Mouse (Mus musculus) gastrocnemius, postnatal 4 days (tissue): ENCODE results near the gene Evl. TPM values are rescaled to one million over a fixed set of nuclear protein-coding genes. Genes with fewer than 3 reads are reported as not detected.

Experiments used
- DNase-seq, 2 experiments: peaks; one replicate each; pipeline ENCODE4 v3.0.0; 2021 to 2022; ENCODE audit warnings: low spot score in 2 of 2, mixed read lengths in 2 of 2
- total RNA-seq, 2 experiments: library from RNA; stranded (reverse); gene quantifications; 2 replicates each; pipeline ENCODE4 v1.2.3; 2021

Evl gene
- total RNA-seq, 2 experiments from 2014 or later = 77.1 to 80.7 TPM

DNA sequence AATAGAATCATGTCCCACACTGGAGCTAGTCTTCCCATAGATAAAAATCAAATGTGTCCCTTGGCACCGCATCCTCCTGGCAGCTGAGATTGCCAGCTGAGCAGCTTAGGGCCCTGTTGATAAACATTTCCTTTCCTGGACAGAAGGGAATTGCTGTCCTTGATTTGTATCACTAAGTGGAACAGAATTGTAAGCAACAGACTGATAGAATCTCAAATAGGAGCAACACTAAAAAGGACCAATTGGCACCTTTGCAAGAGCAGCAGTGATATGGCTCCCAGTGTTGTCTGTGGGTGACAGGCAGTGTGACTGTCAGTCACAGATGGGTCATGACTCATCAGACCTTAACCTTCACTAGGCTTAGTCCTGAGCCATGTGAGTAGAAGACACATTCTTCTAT, 29.3 kb downstream of the Evl start:
- DNase-seq = no peak

DNA sequence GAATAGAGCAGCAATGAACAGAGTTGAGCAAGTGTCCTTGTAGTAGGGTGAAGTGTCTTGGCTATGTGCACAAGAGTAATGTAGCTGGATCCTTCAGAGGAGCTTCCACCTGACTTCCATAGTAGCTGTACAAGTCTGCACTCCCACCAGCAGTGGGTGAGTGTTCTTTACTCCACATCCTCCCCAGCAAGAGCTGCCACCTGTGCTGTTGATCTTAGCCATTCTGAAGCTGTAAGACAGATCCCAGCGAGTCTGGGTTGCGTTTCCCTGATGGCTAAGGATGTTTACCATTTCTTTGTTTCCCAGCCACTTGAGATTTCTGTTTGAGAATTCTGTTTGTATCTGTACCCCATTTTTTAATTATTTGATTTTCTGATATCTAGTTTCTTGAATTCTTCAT, 35.6 kb downstream of the Evl start:
- DNase-seq = no peak

DNA sequence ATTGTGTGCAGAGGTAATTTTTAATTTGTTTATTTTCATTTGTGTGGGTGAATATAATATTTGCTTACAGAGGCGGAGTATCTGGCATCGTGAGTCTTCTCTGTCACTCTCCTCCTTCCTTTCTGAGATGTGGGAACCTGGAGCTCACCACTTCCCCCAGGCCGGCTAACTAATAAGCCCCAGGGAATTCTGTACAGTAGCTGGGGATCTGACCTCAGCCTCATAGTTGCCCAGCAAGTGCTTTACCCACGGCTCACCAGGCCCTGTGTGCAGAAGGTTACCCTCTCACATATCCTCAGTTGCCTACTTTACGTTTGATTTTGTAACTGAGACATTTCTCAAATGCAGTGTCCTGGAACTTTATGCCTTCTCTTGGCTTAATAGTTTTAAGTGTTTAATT, 37.1 kb downstream of the Evl start:
- no peak for DNase-seq

DNA sequence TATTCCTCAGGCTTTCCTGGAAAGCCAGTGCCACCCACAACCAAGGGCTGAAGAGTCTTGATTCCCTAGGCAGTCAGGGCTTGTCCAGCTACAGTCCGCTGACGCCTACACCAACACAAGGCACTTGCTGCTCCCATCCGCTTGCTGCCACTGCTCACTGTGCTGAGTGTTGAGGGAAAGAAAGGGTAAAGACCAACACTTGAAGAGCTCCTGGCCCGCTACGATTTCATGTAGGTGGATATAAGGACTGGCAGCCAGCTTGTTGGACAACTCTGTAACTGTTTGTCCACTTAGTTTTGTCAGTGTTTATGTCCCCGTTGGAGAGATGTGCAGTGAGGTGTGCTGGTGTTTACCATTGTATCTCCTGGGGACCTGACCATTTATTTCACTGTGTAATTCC, 38.3 kb downstream of the Evl start:
- DNase-seq = no peak

DNA sequence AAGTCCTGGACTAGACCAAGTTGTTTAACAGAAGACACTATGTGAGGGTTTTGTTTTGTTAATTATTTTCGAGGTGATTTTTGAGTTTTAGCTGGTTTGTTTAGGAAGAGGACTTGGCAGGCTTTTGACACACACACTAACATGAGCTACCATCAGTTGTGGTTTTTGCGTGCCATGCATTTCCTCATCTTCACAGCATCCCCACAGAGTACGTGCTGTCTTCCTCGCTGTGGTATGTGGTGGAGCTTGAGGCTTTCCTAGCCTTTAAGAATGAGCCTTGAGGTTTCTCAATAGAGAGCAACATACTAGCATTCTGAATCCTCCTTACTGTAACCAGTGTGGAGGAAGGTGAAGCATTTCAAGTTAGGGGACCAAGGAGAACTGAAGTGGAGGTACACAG, 46.3 kb downstream of the Evl start:
- DNase-seq = no peak

DNA sequence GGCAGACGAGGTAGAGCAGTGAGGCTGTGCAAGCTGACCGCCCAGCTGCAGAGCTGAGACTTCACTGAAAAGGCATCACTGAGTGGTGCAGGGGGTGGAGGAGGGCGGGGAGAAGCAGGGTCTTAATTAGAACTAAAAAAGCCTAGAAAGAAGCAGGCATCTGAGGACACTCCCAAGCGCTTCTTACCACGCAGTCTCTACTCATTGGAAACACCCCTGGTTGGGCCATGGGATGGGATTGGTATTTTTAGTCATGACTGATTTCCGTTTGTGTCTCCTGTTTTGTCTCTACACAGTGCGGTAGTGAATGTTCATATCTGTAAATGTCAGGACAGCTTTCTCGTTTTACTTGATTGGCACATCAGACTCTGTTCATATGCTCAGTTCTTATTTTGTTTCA, 46.8 kb downstream of the Evl start:
- no peak for DNase-seq

DNA sequence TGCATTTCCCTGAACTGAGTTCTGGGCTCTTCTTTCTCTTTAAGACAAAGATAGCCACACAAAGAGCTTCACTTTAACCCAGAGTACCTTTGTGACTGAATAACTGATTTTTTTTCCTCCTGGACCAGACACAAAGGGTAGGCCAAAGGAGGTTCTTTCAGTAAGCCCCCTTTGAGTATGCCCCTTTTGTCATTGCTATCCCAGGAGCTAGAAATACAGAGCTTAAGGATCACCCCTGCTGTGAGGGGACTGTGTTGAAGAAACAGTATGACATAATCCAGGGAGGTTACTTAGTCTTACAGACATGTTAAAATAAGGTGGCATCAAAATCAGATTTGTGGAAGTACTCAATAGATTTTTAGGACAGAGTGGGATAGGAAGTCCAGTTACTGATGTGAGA, 50.0 kb downstream of the Evl start:
- DNase-seq = no peak

DNA sequence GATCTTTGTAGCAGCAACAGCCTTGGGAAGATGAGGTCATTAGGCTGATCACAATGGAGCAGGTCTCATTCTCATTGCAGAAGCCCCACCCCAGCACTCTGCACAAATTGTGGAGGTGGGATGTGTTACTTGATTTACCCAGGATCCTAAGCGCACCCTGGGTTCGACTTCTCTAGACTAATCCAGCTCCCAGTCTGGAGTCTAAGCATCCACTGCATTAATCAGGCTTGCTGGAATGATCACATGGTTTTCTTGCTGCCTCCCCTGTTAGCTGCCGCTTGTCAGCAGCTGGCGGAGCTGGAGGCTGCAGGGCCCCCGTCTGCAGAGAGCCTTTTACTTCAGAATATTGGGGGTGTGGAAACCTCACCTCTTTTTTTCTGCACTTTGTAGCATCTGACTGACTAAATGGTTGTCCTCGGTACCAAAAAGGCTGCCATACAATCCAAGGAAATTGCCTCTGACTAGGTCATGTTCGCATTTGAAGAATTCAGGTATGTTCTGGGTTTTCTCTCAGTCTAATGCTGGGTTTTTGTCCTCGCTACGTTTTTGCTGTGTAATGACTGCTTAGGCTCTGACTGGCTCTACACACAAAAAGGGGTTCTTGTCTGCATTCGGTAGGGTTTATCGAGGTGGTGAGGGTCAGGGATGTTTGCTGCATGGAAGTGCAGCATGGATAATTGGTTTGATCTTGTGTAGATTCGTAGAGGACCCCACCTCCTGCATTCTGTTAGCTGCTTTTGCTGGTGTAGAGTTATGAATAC, 51.2 kb downstream of the Evl start:
- DNase-seq = no peak

DNA sequence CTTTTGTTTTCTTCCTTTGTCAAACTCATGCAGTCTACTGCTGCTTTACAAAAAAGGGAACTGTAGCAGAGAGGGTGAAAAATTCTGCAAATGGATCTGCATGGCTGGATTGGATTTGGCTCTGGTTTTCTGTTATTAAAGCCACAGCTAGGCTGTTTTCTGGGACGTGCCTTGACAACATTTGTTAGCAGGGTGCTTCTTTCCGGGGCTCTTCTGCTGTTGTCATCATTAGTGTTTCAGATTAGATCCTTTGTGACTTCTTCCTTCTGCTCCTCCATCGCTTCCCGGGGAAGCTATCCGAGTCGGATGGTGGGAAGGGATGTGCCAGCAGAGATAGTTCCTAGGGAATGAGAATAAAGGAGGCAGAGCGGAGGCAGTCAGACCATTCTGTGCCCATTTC, 51.8 kb downstream of the Evl start:
- DNase-seq = no peak

DNA sequence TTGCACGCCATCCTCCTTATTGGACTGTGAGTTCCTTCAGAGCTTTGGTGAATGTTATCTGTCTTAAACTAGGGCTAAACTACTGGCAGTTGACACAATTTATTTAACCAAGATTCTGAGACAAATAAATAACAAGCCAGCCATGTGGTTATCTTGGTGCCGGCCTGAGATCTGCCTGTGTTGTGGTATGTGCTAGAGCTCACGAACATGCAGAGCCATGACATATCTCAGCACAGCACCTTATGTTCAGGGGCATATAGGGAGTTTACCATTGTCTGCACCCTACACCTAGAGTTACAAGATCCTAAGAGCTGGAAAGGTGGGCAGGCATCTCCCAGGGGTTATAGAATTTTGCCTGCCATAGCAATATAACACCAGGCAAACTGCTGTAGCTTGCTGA, 54.9 kb downstream of the Evl start:
- DNase-seq = no peak

DNA sequence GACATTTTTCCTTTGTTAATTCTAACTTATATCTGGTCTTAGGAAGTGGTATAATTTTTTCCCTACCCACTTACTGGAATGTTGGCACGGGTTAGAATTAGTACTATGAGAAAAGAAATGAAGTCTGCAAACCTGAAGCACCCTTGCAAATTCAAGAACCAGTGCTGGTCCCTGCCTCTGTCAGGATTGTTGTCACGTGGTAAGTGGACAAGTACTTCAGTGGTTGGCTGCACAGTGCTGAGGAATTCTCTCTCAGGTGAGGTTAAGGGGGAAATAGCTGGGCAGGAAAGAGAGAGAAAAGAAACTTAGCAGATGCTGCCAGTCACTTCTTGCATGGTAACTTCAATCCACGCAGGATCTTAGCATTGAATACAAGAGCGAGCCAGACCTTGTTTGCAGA, 55.7 kb downstream of the Evl start:
- no peak for DNase-seq

DNA sequence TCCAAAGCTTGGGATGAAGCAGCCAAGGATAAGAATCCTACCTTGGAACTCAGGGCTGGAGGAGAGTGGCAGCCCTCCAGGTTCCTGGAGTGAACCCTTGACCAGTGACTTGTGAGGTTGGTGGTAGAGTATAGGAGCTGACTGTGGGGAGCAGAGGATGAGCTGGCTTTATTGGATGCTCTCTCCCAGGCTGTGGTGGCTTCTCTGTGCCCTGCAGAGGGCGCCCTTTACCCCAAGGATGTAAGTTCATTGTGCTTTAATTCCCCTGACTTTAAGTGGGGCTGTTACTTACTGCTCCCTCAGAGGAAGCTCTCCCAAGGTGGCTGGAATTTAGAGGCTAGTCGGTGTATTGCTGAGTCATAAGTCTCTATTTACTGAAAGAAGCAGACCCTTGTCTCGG, 58.6 kb downstream of the Evl start:
- peak in 1 of 2 experiments; percentile 54 for DNase-seq

DNA sequence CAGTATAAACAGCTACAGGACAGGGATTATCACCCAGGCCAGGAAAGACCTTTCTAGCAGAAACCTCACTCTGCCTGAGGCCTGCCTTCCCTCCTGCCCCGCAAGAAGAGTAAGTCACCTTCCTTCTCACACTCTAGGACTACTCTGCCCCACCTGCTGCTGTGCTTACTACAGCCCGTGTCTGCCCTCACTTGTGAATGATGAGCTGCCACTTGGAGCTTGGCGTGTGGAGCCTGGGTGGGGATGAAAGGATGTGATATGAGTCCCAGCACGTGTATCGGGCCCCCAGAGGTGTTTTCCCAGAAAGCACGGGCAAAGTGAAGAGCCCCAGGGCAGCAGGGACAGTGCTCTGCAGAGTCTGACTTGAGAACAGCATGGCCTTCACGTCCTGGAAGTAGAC, 63.0 kb downstream of the Evl start:
- no peak for DNase-seq

DNA sequence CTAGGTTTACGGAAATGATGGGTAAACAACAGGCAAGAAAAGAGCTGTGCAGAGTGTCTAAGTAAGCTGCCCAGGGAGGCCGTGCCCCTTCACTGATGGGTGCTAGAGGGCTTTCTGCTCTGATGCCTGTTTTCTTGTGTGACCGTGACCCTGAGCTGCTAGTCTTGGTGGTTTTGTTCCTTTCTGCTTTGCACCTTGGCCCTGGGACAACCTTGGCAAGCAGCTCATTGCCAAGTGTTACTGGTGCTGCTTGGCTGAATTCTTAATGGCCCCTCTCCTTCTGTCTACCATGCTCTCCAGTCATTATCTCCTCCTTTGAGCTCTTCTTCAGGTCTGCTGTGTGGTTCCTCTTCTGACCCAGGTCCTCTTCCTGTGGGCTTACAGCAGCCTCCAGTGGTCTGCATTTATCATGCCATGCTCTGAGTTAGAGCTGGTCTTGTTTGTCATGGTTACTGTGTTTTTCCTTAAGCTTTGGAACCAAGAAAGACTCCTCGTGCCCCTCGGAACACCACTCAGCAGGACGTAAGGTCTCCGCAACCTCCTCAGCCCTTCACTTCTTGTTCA, 65.4 kb downstream of the Evl start:
- no peak for DNase-seq

DNA sequence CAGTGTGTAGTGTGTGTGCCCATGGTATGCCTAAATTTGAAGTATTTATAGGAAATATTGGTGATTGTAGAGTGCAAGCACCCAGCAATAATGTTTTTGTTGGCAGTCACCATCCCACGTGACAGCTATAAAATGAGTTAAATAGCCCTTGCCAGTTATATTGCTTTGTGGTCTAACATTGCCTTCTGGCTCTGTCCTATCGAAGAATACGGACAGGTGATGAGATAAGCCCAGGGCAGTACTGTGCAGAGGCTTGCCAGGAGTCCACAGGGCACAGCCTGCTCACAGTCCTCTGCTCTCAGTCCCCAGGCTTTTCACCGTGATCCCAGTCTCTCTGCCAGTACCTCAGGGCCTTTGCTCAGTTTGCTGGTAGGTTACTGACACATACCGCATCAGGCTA, 67.9 kb downstream of the Evl start:
- DNase-seq = no peak

DNA sequence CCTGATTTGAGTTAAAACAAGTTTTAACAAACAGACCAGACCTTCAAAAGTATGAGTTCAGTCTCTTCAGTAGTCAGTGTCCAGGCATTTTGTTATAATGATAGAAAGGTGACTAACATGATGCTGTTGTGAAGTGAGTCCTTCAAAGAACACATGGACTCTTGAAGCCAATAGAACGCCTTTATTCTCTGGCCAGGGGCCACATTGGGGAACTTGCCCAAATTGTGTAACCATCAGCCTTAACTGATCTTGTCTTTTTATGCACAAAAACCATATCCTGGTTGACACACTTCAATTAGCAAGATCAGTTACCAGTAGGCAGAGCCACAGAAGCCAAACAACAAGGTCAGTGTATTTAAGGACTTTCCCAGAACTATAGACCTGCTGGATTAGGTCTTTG, 75.0 kb downstream of the Evl start:
- DNase-seq = no peak

DNA sequence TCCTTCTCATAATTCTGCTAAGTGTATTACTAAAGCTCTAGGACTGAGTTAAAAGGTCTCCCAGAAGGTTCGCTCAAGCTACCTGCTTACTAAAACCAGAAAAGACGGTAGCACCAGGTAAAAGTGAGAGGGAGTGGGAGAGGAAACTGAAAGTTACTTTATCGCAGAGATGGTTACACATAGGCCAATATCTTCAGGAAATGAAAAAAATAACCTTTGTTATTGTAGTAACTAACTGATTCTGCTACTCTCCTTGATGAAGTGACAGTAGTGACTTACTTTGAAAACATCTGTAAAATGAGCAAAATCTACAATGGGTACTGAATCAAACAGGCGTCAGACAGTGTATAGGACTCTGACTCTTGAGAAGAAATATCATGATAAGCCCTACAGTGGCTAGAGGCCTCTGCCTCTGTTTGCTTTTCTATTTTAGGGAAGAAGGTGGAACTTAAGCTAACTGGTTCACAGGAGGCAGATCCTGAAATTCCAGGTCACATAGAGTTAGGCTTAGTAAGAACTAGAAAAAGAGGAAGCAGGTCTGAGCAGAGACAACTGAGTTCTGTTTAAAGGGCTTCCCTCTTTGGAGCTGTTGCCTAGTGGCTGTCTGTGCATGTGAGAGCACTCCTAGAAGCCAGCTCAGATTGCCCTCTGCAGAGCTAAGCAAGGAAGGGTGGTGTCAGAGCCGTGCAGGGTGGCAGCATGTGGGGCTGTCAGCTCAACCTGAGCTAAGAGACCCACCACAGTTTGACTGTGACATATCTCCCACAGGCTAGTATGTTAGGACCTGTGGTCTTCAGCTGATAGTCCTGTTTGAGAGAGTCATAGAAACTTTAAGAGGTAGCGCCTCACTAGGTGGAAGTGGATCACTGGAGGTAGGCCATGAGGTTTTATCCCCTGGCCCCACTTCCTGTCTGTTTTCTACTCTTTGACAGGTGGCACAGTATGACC, 76.5 kb downstream of the Evl start:
- no peak for DNase-seq

DNA sequence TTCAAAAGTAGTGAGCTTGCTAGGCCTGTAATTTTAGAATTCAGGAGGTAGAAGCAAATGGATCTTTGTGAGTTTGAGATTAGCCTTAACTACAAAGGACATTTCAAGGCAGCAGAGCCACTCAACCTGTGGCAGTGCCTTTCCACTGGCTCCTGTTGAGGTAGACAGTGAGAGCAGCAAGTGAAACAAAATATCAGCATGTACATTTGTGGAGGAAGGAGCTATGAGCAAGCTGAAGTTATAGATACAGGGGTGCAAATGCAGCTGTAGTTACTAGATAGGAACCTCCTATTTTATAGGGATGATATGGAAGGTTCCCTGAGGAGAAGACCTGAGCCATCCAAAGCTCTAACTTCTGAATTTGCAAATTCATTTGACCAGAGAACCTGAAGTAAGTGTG, 78.0 kb downstream of the Evl start:
- no peak for DNase-seq

DNA sequence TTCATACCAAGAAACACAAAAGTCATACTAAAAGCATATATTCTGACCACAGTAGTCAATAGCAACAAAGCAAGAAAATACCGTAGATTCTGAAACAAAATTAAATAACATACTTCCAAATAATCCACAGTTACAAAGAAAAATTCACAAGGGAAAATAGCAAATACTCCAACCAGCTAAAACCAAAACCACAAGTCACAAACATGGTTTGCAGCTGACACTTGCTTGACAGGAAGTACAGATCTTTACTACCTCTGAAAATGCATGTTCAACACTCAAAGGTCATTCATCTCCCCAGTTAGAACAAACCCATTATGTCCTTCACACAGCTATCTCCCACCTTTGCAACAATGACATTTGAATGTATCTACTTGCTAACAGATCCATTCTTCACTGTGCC, 79.5 kb downstream of the Evl start:
- DNase-seq = no peak

DNA sequence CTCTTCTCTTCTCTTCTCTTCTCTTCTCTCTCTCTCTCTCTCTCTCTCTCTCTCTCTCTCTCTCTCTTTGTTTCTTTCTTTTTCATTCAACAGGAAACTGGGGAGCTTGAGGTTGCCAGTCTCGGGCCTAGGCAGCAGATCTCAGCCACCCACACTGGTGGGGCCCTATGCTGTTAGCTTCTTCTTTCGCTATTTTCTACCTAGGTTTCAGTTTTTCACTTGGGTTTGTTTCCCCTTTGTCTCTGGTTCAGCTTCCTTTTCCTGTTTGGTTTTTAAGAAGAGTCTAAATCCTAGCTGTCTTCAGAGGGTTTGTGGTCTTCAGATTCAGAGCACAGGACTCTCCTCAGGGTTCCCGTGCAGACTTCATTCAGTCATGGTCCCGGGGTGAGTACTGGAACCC, 81.0 kb downstream of the Evl start:
- DNase-seq = no peak

DNA sequence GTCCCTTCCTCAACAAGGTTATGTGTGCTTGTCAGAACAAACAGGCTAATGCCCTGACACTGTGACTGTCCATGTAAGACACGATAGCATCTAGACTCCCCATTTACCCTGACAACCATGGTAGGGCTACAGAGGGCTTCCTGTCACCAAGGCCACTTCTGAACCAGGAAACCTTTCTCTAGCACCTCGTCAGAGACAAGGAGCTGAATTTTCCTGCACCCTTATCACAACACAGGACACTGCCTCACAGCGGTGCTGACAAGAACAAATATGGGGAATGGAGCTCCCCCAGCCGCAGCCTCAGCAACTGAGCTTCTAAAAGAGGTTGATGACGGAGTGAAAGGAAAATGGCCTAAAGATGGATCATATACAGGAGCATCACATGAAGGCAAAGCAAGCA, 82.9 kb downstream of the Evl start:
- DNase-seq = no peak

DNA sequence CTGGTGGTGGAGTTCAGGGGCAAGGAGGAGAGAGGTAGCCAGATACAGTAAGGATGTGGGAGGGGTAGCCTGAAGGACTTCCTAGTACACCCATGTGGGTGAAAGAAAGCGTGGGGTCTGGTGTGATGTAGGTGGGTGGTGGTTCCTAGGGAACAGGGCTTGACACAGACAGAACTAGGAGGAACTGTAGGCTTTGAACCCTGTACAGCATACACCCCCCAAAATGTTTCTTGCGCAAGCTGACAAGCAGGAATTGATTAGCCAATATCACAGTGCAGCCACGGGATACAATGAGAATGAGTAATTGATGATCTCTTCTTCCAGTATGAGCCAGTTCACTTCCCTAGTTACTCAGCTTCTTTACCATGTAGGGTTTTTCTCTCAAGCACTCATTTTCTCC, 84.6 kb downstream of the Evl start:
- DNase-seq = no peak
